Mouse (Mus musculus): Measurements from ENCODE around the gene Adsl.

Adsl gene

DNA sequence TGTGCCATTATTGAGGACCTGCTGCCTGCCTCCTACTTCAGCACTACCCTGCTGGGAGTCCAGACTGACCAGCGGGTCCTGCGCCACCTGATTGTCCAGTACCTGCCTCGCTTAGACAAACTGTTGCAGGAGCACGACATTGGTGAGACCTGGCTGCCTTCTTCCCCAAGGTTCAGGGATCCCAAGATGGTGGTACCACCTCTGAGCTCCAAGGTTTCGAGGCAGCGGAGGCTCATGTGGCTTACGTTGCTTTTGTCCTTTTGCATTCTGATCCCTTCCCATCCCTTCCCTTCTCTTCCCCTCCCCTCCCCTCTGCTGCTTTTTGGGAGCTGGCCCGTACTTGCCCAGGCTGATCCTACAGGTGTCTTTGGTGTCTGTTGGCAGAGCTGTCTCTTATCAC is 59.6 kb downstream of the Adsl start:
- no peak for DNase-seq (ENCODE audit: low spot score)

DNA sequence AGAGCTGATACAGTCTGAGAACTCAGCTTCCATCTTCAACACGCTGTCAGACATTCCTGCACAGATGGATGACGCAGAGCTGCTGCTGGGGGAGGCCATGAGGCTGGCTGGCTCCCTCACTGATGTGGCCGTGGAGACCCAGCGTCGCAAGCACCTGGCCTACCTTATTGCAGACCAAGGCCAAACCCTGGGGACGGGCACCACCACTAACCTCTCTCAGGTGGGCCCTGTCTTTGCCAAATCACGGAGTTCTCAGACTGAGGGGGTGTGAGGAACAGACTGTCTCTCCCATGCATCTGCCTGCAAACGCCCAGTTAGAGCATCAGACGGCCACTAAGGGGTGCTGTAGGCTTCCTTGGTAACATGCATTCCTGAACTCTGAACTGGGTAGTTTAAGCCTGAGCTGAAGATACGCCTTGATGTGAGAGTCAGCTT is 60.4 kb downstream of the Adsl start:
- no peak for DNase-seq (ENCODE audit: low spot score)

- no peak for DNase-seq (ENCODE audit: low spot score)
These were observed 61.8 kb downstream of the Adsl start for GRCm38 (mm10) chr15:81010114-81010513.

DNA sequence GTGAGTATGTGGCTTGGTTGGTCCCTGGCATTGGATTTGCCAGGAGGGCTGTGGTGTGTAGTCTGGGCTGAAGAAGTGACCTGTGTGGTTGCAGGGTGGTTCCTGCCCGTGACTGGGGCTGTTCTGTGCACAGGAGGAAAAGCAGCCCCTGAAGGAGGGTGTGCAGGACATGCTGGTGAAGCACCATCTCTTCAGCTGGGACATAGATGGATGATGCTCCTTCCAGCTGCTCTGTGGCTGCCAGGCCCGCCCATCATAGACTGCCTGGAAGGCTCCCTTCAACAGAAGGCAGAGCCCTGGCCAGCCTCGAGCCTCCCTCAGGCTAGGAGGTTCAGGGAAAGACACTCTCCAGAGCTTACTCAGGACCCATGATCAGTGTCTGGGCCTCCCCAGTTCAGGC is 63.2 kb downstream of the Adsl start:
- DNase-seq (ENCODE audit: low spot score), result no peak

DNA sequence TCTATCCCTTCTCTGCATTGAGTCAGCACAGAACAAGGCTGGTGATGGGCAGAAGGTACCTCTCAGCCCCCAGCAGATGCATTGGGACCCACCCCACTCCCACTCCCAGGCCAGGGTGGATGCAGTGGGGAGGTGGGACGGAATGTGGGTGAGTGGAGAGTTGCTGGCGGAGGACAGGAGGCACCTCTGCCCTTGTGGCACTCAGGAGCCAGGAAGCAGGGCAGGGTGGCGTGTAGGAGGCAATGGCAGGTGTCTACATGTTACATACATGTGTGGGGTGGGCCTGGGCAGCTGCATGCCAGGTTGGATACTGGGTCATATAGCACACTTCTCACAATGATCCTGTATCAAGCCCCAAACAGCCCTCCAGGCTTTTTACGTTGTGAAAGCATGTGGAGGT is 64.1 kb downstream of the Adsl start:
- no peak for DNase-seq (ENCODE audit: low spot score)

DNA sequence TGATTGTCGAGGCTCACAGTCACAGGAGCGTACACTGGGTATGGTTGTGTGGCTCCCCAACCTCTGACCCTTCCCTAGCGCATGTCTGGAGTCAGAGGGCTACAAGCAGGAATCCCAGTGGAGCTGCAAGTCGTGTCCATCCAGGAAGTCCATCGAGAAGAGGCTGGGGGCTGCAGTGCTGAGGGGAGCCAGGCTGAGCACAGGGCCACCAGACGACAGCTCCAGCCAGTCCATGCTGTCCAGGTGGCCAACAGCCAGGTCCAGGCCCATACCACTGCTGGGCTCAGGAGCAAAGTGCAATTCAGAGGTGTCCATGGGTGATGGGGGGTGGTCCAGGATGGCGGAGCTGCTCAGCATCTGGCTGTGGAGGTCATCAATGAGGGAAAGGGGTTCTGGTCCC is 64.9 kb downstream of the Adsl start:
- no peak for DNase-seq (ENCODE audit: low spot score)

DNA sequence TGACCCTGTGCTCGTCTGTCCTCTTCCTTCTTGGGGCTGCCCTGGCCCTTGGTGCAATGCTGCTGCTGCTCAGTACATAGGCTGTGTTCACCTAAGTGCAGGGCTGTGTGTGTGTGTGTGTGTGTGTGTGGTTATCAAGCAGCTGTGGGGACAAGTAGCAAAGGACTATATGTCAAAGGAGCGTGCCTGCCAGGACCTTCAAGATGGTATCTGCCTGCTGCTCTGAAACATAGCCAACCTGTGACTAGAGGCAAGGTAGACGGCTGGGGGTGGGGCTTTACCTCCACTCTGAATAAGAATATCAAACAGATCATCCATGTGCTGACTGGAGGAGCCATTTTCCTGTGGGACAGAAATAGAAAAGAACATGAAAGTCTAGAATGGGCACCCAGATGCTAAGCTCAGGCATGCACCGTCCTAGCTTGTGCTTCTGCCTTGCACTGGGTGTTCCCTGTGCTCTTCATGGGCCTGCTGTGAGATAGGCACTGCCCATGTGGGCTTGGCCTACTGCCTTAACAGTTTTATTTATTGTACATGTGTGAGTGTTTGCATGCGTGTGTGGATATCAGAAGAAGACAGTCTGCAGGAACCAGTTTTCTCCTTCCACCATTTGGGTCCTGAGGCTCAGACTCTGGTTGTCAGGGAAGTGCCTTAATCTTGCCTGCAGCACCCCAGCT is 66.9 kb downstream of the Adsl start:
- DNase-seq (ENCODE audit: low spot score), result no peak

DNA sequence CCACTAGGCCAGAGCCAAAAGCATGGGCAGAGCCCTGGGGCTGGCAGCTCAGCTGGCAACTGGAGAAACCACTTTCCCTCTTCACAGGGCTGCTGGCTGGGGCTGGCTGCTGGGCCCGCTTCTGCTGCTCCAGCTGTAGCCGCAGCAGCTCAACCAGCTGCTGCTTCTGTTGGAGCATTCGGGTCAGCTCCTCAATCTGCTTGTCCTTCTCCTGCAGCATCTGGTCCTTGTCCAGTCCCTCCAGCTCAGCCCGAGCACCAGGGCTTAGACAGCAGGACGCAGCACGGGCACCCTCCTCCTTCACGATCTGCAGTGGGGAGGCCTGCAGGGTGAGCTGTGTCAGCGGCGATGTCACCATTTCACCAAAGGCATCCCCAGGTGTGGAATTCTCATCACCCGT is 68.2 kb downstream of the Adsl start:
- DNase-seq (ENCODE audit: low spot score), result no peak

DNA sequence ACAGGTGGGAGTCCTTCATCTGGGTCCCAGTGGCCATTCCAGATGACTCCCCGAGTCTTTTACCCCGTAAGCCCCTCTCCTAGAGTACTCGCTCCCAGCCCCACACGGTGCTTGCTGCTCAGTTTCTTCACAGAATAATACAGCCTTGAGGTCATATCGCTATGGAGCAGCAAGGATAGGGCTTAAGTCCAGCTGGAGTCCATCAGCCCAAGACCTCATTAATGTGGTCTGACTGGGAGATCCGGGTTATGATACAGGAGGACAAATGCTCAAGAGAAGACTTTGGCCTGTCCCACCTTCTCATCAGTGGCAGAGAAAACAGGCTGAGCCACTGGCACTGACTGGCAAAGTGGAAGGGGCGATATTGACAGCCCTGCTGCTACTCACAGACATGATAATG is 69.0 kb downstream of the Adsl start:
- DNase-seq (ENCODE audit: low spot score), result no peak
